Mouse (Mus musculus): ENCODE results near the gene Tada3.
A peak's percentile ranks its signal among the peaks of the same experiment; 100 is the strongest.

Tada3 gene

GRCm38 (mm10) chr6:113388960-113389359 lies 11.3 kb upstream of the Tada3 start, which contains the start of gene Ttll3:
TSS of gene Ttll3 (plus strand) at chr6:113389260.
- no peak for DNase-seq (ENCODE audit: low read depth, low spot score)

GRCm38 (mm10) chr6:113386025-113386424 lies 8.3 kb upstream of the Tada3 start:
- no peak for DNase-seq (ENCODE audit: low read depth, low spot score)

- DNase-seq (ENCODE audit: low read depth, low spot score): no peak
These were observed 7.6 kb upstream of the Tada3 start for GRCm38 (mm10) chr6:113385160-113385714.

- no peak for DNase-seq (ENCODE audit: low read depth, low spot score)
These were observed 6.8 kb upstream of the Tada3 start for GRCm38 (mm10) chr6:113384351-113384927.

- no peak for DNase-seq (ENCODE audit: low read depth, low spot score)
These were observed 2.8 kb upstream of the Tada3 start for GRCm38 (mm10) chr6:113380480-113380879.

GRCm38 (mm10) chr6:113379246-113379645 lies 1.6 kb upstream of the Tada3 start:
- peak; percentile 68 for DNase-seq (ENCODE audit: low read depth, low spot score)

- DNase-seq (ENCODE audit: low read depth, low spot score): no peak
These were observed 549 bp downstream of the Tada3 start for GRCm38 (mm10) chr6:113377172-113377495.

GRCm38 (mm10) chr6:113373491-113373890 lies 4.2 kb downstream of the Tada3 start:
- no peak for DNase-seq (ENCODE audit: low read depth, low spot score)

- no peak for DNase-seq (ENCODE audit: low read depth, low spot score)
These were observed 7.3 kb downstream of the Tada3 start for GRCm38 (mm10) chr6:113370194-113370929.

GRCm38 (mm10) chr6:113368577-113368976 lies 9.1 kb downstream of the Tada3 start:
- no peak for DNase-seq (ENCODE audit: low read depth, low spot score)

- DNase-seq (ENCODE audit: low read depth, low spot score): no peak
These were observed 9.6 kb downstream of the Tada3 start for GRCm38 (mm10) chr6:113368124-113368523.

GRCm38 (mm10) chr6:113367574-113367973 lies 10.1 kb downstream of the Tada3 start:
- no peak for DNase-seq (ENCODE audit: low read depth, low spot score)

GRCm38 (mm10) chr6:113366639-113367038 lies 11.0 kb downstream of the Tada3 start:
- no peak for DNase-seq (ENCODE audit: low read depth, low spot score)

- DNase-seq (ENCODE audit: low read depth, low spot score): no peak
These were observed 13.1 kb downstream of the Tada3 start for GRCm38 (mm10) chr6:113364518-113365135.

- DNase-seq (ENCODE audit: low read depth, low spot score): no peak
These were observed 15.4 kb downstream of the Tada3 start for GRCm38 (mm10) chr6:113362241-113362640.

GRCm38 (mm10) chr6:113361476-113361875 lies 16.2 kb downstream of the Tada3 start:
- peak; percentile 24 for DNase-seq (ENCODE audit: low read depth, low spot score)

- no peak for DNase-seq (ENCODE audit: low read depth, low spot score)
These were observed 24.0 kb downstream of the Tada3 start for GRCm38 (mm10) chr6:113353696-113354095.

- no peak for DNase-seq (ENCODE audit: low read depth, low spot score)
These were observed 24.9 kb downstream of the Tada3 start for GRCm38 (mm10) chr6:113352820-113353219.

- no peak for DNase-seq (ENCODE audit: low read depth, low spot score)
These were observed 26.0 kb downstream of the Tada3 start for GRCm38 (mm10) chr6:113351653-113352052.

- no peak for DNase-seq (ENCODE audit: low read depth, low spot score)
These were observed 26.5 kb downstream of the Tada3 start for GRCm38 (mm10) chr6:113351161-113351560.

GRCm38 (mm10) chr6:113350538-113350937 lies 27.1 kb downstream of the Tada3 start:
- no peak for DNase-seq (ENCODE audit: low read depth, low spot score)

- no peak for DNase-seq (ENCODE audit: low read depth, low spot score)
These were observed 30.8 kb downstream of the Tada3 start for GRCm38 (mm10) chr6:113346897-113347296.

GRCm38 (mm10) chr6:113344321-113344720 lies 33.4 kb downstream of the Tada3 start:
- DNase-seq (ENCODE audit: low read depth, low spot score): no peak

Measured in A20 (cell line).